Mouse (Mus musculus): ENCODE results near the gene Slco2a1.

DNA sequence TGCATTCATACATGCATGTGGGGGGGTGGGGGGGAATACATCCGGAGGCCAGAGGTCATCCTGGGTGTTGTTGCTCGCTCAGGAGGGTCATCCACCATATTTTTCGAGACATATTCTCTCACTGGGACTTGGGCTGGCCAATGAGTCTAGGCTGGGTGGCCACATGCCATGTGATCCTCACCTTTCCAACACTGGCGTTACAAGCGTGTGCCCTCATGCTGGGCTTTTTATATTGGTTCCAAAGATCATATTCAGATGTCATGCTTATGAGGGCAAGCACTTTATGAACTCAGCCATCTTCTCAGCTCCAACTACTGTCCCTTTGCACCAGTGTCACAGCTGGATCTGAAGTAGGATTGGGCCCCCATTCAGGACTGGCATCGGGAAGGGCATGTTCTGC lies 75.1 kb downstream of the Slco2a1 start:
- TF ChIP-seq CTCF (IDR thresholded peaks at IDR 0.05) (no peak), EP300 (IDR thresholded peaks at IDR 0.05; ENCODE audit: insufficient read depth, low read depth, low read length) (no peak), POLR2A (IDR thresholded peaks at IDR 0.05; ENCODE audit: insufficient read depth, low read depth, low read length) (no peak)

All from heart, adult 2 months (tissue).